Comparison of ENCODE assay signal across 7 mouse cellular contexts in genomic region chr1:80340061-80340435, GRCm38 (mm10). TPM values are rescaled to one million over a fixed set of nuclear protein-coding genes. Genes with fewer than 3 reads are reported as not detected.
DNase-seq lines count a peak whose midpoint lies in the region; ATAC-seq and TF ChIP-seq lines count a peak whose summit lies in the region.

No protein-coding gene starts in this region.

- peak overlapping the region; percentile 96 for H3K9ac ChIP-seq in intestine, embryonic 15.5 days
- H3K9ac ChIP-seq in limb, embryonic 12.5 days (replicated peaks): peak overlapping the region; percentile 99
- peak overlapping the region; percentile 99 for H3K9ac ChIP-seq in midbrain, embryonic 12.5 days (replicated peaks)

- peak overlapping the region; percentile 67 for H3K4me2 ChIP-seq in intestine, embryonic 15.5 days (replicated peaks)
- peak overlapping the region; percentile 89 for H3K4me2 ChIP-seq in limb, embryonic 12.5 days
- peak overlapping the region; percentile 93 for H3K4me2 ChIP-seq in midbrain, embryonic 12.5 days (replicated peaks)

- ATAC-seq in frontal cortex, adult (ENCODE audit: low TSS enrichment): peak; percentile 55
- ATAC-seq in intestine, embryonic 15.5 days: peak; percentile 53; the same call in 1 of the 2 replicates
- ATAC-seq in limb, embryonic 12.5 days (ENCODE audit: insufficient number of reproducible peaks, insufficient read depth, low FRiP score, low TSS enrichment, low read depth): no peak
- ATAC-seq in midbrain, embryonic 12.5 days (ENCODE audit: low FRiP score, low read depth): peak; percentile 45

- DNase-seq in T-cell, adult 2 months (ENCODE audit: low spot score): peak; percentile 73
- DNase-seq in cerebellum, adult 2 months: peak; percentile 80 to 82

- 1% methylated on average over 49 of the region's 59 CpGs for WGBS in cerebellum, adult 2 months
- WGBS in intestine, embryonic 15.5 days: under 1% methylated on average over 57 of the region's 59 CpGs
- WGBS in limb, embryonic 12.5 days: under 1% methylated on average over 46 of the region's 59 CpGs
- WGBS in midbrain, embryonic 12.5 days: 1% methylated on average over 31 of the region's 59 CpGs
- 1% methylated on average over 55 of the region's 59 CpGs for WGBS in small intestine, adult 2 months

- peaks cover 7% of the 10 kb centered on the region; the same call in 1 of the 2 replicates for H3K4me1 ChIP-seq in cerebellum, adult 2 months (ENCODE audit: control insufficient read depth, insufficient read depth, low read length)
- H3K4me1 ChIP-seq in intestine, embryonic 15.5 days (replicated peaks): 0 out of 2 replicates have a peak, but pooled peaks cover 2% of the 10 kb centered on the region
- H3K4me1 ChIP-seq in limb, embryonic 12.5 days (replicated peaks): peaks cover 20% of the 10 kb centered on the region
- H3K4me1 ChIP-seq in midbrain, embryonic 12.5 days: peaks cover 20% of the 10 kb centered on the region
- peaks cover 4% of the 10 kb centered on the region for H3K4me1 ChIP-seq in small intestine, adult 2 months (ENCODE audit: control insufficient read depth, insufficient read depth, insufficient read length, low read length)

- H3K4me3 ChIP-seq in cerebellum, adult 2 months (replicated peaks; ENCODE audit: insufficient read depth, low read depth, low read length): peak overlapping the region; percentile 81
- H3K4me3 ChIP-seq in intestine, embryonic 15.5 days (replicated peaks): peak overlapping the region; percentile 96
- H3K4me3 ChIP-seq in limb, embryonic 12.5 days (replicated peaks): peak overlapping the region; percentile 96
- H3K4me3 ChIP-seq in midbrain, embryonic 12.5 days: peak overlapping the region; percentile 98
- peak overlapping the region; percentile 98 for H3K4me3 ChIP-seq in small intestine, adult 2 months (ENCODE audit: low read depth, low read length)

- TF ChIP-seq POLR2A in cerebellum, adult 2 months (IDR thresholded peaks at IDR 0.05; ENCODE audit: borderline replicate concordance, insufficient read depth, low read length): no peak
- TF ChIP-seq POLR2A in small intestine, adult 2 months (IDR thresholded peaks at IDR 0.05; ENCODE audit: low read depth, low read length): no peak

- peak overlapping the region; percentile 58; the same call in 1 of the 2 replicates for H3K27ac ChIP-seq in cerebellum, adult 2 months (ENCODE audit: insufficient read depth, low read length)
- peak overlapping the region; percentile 98 for H3K27ac ChIP-seq in intestine, embryonic 15.5 days
- peak overlapping the region; percentile 98 for H3K27ac ChIP-seq in limb, embryonic 12.5 days
- H3K27ac ChIP-seq in midbrain, embryonic 12.5 days (replicated peaks): peak overlapping the region; percentile 98
- H3K27ac ChIP-seq in small intestine, adult 2 months (ENCODE audit: insufficient read depth, low read depth, low read length): peak overlapping the region; percentile 86

- no peaks in the 10 kb centered on the region for H3K27me3 ChIP-seq in cerebellum, adult 2 months (ENCODE audit: control insufficient read depth, insufficient read depth, low read length)
- no peaks in the 10 kb centered on the region for H3K27me3 ChIP-seq in intestine, embryonic 15.5 days (replicated peaks)
- H3K27me3 ChIP-seq in limb, embryonic 12.5 days: no peaks in the 10 kb centered on the region
- H3K27me3 ChIP-seq in midbrain, embryonic 12.5 days: no peaks in the 10 kb centered on the region
- no peaks in the 10 kb centered on the region for H3K27me3 ChIP-seq in small intestine, adult 2 months (ENCODE audit: control insufficient read depth, insufficient read depth, low read length)

- H3K9me3 ChIP-seq in intestine, embryonic 15.5 days: no peaks in the 10 kb centered on the region
- H3K9me3 ChIP-seq in limb, embryonic 12.5 days: no peaks in the 10 kb centered on the region
- H3K9me3 ChIP-seq in midbrain, embryonic 12.5 days: no peaks in the 10 kb centered on the region

- no peak for TF ChIP-seq CTCF in cerebellum, adult 2 months (IDR thresholded peaks at IDR 0.05; ENCODE audit: borderline replicate concordance, insufficient read depth, low read depth, low read length)
- no peak for TF ChIP-seq CTCF in small intestine, adult 2 months (IDR thresholded peaks at IDR 0.05; ENCODE audit: extremely low read depth, insufficient read length, insufficient replicate concordance, low read depth, low read length)

- H3K36me3 ChIP-seq in intestine, embryonic 15.5 days: no peaks in the 10 kb centered on the region
- no peaks in the 10 kb centered on the region for H3K36me3 ChIP-seq in limb, embryonic 12.5 days
- H3K36me3 ChIP-seq in midbrain, embryonic 12.5 days: no peaks in the 10 kb centered on the region
- no peaks in the 10 kb centered on the region for H3K36me3 ChIP-seq in small intestine, adult 2 months (ENCODE audit: control insufficient read depth, insufficient read depth, low read length)

RNA-seq across cellular contexts. Expression of gene Cul3, which starts 0.2 kb away (rescaled TPM):
- polyA plus RNA-seq in cerebellum, adult 2 months (2012; rRNA removed): 79.7 and 83.8 TPM in 2 replicates
- polyA plus RNA-seq in intestine, embryonic 15.5 days (2015; fragmentation: Nextera tagmentation; extraction: Ambion mirVana): 29.5 and 31.5 TPM in 2 replicates
- 25.6 and 34.2 TPM in 2 replicates for polyA plus RNA-seq in limb, embryonic 12.5 days (2016; fragmentation: Nextera tagmentation; extraction: Ambion mirVana)
- 25.7 and 30.7 TPM in 2 replicates for polyA plus RNA-seq in midbrain, embryonic 12.5 days (2016; fragmentation: Nextera tagmentation; extraction: Ambion mirVana)
- polyA plus RNA-seq in small intestine, adult 2 months (2012; rRNA removed): 1.3 and 4.5 TPM in 2 replicates
